Mouse (Mus musculus): ENCODE measurements at regions not wholly inside any gene's neighbourhood (a gene's known extent, or its start where the extent isn't known, plus 50 kb on each side); places are given as distances from the start of the nearest gene placed in this dataset.

DNA sequence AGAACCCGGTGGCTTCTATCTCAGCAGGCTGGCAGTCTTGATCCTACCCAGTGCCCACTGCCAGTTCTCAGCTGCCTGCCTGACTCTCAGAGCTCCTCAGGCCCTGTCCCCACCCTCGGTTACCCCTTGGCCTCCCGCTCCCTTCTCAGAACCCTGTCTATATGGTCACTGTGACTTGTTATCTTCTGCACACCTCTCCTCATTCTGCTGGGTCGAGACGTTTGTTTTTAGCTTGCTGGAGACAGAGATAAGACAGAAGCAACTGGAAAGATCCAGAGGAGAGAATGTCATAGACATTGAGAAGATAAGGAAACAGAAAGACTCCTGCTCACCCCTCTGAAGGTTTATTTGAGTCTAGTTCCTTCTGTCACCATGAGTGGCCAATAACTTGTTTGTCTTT is 53.8 kb upstream of the Phc1 start:
- Histone ChIP-seq H3K27me3 (ENCODE audit: control insufficient read depth, insufficient read depth, low read length) (no peaks in the 10 kb centered on the region), H3K36me3 (ENCODE audit: control insufficient read depth, insufficient read depth, low read length) (no peaks in the 10 kb centered on the region), H3K27ac (ENCODE audit: control insufficient read depth, insufficient read depth, low read depth, low read length) (no peak overlapping the region), H3K4me3 (ENCODE audit: control insufficient read depth, low read depth, low read length) (no peak overlapping the region), H3K4me1 (ENCODE audit: control insufficient read depth, insufficient read depth, low read length) (peaks cover 24% of the 10 kb centered on the region)
- no peak for TF ChIP-seq CTCF (IDR thresholded peaks at IDR 0.05; ENCODE audit: control insufficient read depth, insufficient read depth, insufficient replicate concordance, low read depth, low read length)
- TF ChIP-seq POLR2A (IDR thresholded peaks at IDR 0.05; ENCODE audit: control insufficient read depth, low read depth, low read length): no peak

DNA sequence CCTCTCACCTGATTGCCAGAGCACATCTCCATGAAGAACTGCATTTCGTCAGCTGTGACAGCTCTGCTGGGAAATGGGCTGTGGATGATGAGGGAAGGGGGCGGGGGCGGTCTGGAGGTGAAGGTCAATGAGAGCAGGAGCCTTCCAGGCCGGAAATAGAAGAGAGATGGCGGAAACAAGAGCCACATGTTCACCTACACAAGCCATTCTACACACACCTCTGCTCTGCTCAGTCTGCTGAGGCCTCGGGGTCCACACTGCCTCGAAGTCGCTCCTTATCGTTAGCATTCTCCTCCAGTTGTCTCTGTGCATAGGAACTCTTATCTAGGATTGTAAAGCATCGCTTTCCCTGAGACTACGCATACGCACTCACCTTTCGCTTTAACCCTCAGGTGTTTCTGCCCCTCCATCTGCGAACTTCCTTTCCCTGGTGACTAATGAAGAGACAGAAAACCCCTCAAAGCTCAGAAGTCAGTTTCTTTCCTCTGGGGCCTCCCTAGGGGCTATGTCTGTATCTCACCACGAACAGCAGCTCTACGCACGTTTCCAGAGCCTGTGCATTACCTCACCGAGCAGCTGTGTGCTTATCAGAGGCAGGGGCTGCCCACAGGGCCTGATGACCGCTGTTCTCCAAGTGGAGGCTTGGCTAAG is 53.0 kb upstream of the Phc1 start:
- Histone ChIP-seq H3K4me3 (ENCODE audit: control insufficient read depth, low read depth, low read length) (peak overlapping the region; percentile 23), H3K36me3 (ENCODE audit: control insufficient read depth, insufficient read depth, low read length) (no peaks in the 10 kb centered on the region), H3K27ac (ENCODE audit: control insufficient read depth, insufficient read depth, low read depth, low read length) (peak overlapping the region; percentile 34; the same call in 1 of the 2 replicates), H3K4me1 (ENCODE audit: control insufficient read depth, insufficient read depth, low read length) (peaks cover 24% of the 10 kb centered on the region), H3K27me3 (ENCODE audit: control insufficient read depth, insufficient read depth, low read length) (no peaks in the 10 kb centered on the region)
- no peak for TF ChIP-seq POLR2A (IDR thresholded peaks at IDR 0.05; ENCODE audit: control insufficient read depth, low read depth, low read length)
- no peak for TF ChIP-seq CTCF (IDR thresholded peaks at IDR 0.05; ENCODE audit: control insufficient read depth, insufficient read depth, insufficient replicate concordance, low read depth, low read length)

DNA sequence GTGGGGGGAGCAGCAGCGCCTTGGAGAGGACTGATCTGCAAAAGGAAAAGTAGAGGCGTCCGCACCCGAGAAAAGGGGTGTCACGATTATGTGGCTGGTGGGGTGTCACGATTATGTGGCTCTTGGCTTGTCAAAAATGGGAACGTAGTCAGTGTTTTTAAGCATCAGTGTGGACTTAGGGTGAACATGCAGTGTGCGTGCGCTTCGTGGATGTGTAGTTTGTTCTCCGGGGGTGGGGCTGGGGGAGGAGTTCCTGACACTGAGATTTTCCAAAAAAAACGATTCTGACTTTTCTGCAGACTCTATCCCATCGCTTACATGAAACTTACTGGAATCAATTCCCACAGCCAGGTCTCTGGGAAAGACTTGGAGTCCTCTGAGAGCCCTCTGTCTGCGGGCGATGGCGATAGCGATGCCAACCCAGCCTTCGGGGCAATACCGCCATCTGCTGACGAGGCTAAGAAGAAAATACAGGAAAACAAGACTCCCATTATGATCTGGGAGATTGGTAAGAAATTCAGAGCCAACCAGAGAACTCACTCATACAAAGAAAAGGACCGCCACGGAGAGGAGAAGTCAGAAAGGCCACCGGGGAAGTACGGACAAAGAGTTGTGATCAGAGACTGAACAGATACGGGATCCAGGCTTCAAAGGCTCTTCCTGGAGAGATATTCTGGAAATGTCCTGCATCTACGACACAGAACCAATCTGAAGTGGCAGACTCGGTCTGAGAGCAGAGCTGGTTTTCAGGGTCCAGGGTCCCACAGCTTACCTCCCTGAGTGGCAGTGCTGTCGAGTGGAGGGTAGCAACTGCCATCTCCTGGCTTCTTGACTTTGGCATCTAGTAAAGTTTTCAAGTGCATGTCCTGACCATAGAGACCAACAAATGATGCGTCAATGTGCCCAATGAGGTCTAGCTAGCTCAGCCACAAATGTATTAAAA is 51.6 kb upstream of the Phc1 start:
- peak overlapping the region; percentile 63 for H3K4me3 ChIP-seq (ENCODE audit: control insufficient read depth, low read depth, low read length)
- no peaks in the 10 kb centered on the region for H3K27me3 ChIP-seq (ENCODE audit: control insufficient read depth, insufficient read depth, low read length)
- H3K36me3 ChIP-seq (ENCODE audit: control insufficient read depth, insufficient read depth, low read length): no peaks in the 10 kb centered on the region
- TF ChIP-seq POLR2A (IDR thresholded peaks at IDR 0.05; ENCODE audit: control insufficient read depth, low read depth, low read length) (no peak), CTCF (IDR thresholded peaks at IDR 0.05; ENCODE audit: control insufficient read depth, insufficient read depth, insufficient replicate concordance, low read depth, low read length) (peak; percentile 45; the same call in 1 of the 2 replicates)
- H3K4me1 ChIP-seq (ENCODE audit: control insufficient read depth, insufficient read depth, low read length): peaks cover 24% of the 10 kb centered on the region
- peak overlapping the region; percentile 34 for H3K27ac ChIP-seq (ENCODE audit: control insufficient read depth, insufficient read depth, low read depth, low read length)

DNA sequence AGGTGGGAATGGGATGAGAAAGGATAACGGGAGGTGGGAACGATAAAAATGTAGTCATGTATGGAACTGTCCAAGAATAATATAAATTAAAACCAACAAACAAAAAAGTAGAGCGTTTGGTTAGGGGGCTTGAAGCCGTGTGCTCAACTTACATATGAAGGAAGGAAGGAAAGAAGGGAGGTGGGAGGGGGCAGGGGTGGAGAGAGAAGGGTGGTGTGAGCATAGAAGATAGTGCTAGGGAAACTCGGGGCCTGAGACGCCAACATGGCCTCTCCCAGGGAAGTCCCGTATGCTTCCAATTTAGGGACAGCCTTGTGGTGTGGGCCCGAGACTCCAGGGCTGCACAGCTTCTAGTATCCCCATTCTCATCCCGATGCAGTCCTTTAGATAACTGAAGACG is 50.8 kb upstream of the Phc1 start:
- H3K4me3 ChIP-seq (ENCODE audit: control insufficient read depth, low read depth, low read length): peak overlapping the region; percentile 75
- H3K4me1 ChIP-seq (ENCODE audit: control insufficient read depth, insufficient read depth, low read length): peaks cover 28% of the 10 kb centered on the region
- peak overlapping the region; percentile 94 for H3K27ac ChIP-seq (ENCODE audit: control insufficient read depth, insufficient read depth, low read depth, low read length)
- no peaks in the 10 kb centered on the region for H3K27me3 ChIP-seq (ENCODE audit: control insufficient read depth, insufficient read depth, low read length)
- H3K36me3 ChIP-seq (ENCODE audit: control insufficient read depth, insufficient read depth, low read length): no peaks in the 10 kb centered on the region
- no peak for TF ChIP-seq CTCF (IDR thresholded peaks at IDR 0.05; ENCODE audit: control insufficient read depth, insufficient read depth, insufficient replicate concordance, low read depth, low read length)
- TF ChIP-seq POLR2A (IDR thresholded peaks at IDR 0.05; ENCODE audit: control insufficient read depth, low read depth, low read length): no peak

DNA sequence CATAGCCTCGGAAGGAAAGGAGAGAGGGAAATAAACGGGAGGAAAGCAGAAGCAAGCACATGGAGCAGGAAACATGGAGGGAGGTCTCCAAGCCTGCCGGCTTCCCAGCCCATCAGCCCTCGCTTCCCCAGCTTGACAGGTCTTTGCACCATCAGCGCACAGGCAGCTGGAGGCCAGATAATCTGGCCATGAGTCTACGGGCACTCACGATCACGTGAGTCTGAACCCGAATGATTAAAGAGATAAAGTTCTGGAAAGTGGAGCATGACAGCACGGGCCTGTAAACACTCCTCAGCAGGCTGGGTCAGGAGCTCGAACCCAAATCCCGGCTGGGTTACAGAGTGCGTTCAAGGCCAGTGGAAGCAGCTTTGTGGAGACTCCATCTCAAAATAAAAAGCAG is 50.4 kb upstream of the Phc1 start:
- H3K4me3 ChIP-seq (ENCODE audit: control insufficient read depth, low read depth, low read length): peak overlapping the region; percentile 75
- peaks cover 28% of the 10 kb centered on the region for H3K4me1 ChIP-seq (ENCODE audit: control insufficient read depth, insufficient read depth, low read length)
- H3K27ac ChIP-seq (ENCODE audit: control insufficient read depth, insufficient read depth, low read depth, low read length): peak overlapping the region; percentile 94
- no peaks in the 10 kb centered on the region for H3K27me3 ChIP-seq (ENCODE audit: control insufficient read depth, insufficient read depth, low read length)
- TF ChIP-seq POLR2A (IDR thresholded peaks at IDR 0.05; ENCODE audit: control insufficient read depth, low read depth, low read length) (peak; percentile 31; the same call in 1 of the 2 replicates), CTCF (IDR thresholded peaks at IDR 0.05; ENCODE audit: control insufficient read depth, insufficient read depth, insufficient replicate concordance, low read depth, low read length) (no peak)
- H3K36me3 ChIP-seq (ENCODE audit: control insufficient read depth, insufficient read depth, low read length): no peaks in the 10 kb centered on the region
